In genomic region chr10:117743917-117744316, GRCm38 (mm10) we compare ENCODE assay signal across 13 mouse cellular contexts. TPM values are rescaled to one million over a fixed set of nuclear protein-coding genes. Genes with fewer than 3 reads are reported as not detected.
DNase-seq lines count a peak whose midpoint lies in the region; ATAC-seq and TF ChIP-seq lines count a peak whose summit lies in the region.
"Had no signal": no experiment of that assay in that cellular context is flagged by ENCODE, and none has a peak within 500 bp of the region (broad histone marks: within the 10 kb centered on the region; RNA-seq: fewer than 3 reads in every experiment).

No protein-coding gene starts in this region.

- peaks cover 23% of the 10 kb centered on the region for H3K4me1 ChIP-seq in forebrain, embryonic 13.5 days
- H3K4me1 ChIP-seq in forebrain, embryonic 16.5 days (replicated peaks; ENCODE audit: control insufficient read depth, insufficient read depth, low read length): peaks cover 20% of the 10 kb centered on the region
- H3K4me1 ChIP-seq in lung, embryonic 14.5 days (ENCODE audit: insufficient read depth): 0 out of 2 replicates have a peak, but pooled peaks cover 6% of the 10 kb centered on the region
- H3K4me1 ChIP-seq in limb, embryonic 13.5 days: peaks cover 36% of the 10 kb centered on the region
- H3K4me1 ChIP-seq in neural tube, embryonic 14.5 days (ENCODE audit: control insufficient read depth, insufficient read depth, low read length): peaks cover 20% of the 10 kb centered on the region

- peak overlapping the region; percentile 79 for H3K4me2 ChIP-seq in forebrain, embryonic 13.5 days
- no peak overlapping the region for H3K4me2 ChIP-seq in forebrain, embryonic 16.5 days (ENCODE audit: low read length)
- H3K4me2 ChIP-seq in lung, embryonic 14.5 days: peak overlapping the region; percentile 87
- H3K4me2 ChIP-seq in limb, embryonic 13.5 days (replicated peaks): peak overlapping the region; percentile 69
- H3K4me2 ChIP-seq in neural tube, embryonic 14.5 days (ENCODE audit: low read depth, low read length): peak overlapping the region; percentile 63; the same call in 1 of the 2 replicates

- H3K36me3 ChIP-seq in forebrain, embryonic 13.5 days (ENCODE audit: poor library complexity, severe bottlenecking): peaks cover 21% of the 10 kb centered on the region
- H3K36me3 ChIP-seq in forebrain, embryonic 16.5 days (ENCODE audit: control insufficient read depth, insufficient read depth): peaks cover 12% of the 10 kb centered on the region
- H3K36me3 ChIP-seq in lung, embryonic 14.5 days (ENCODE audit: insufficient read depth): peaks cover 23% of the 10 kb centered on the region
- peaks cover 36% of the 10 kb centered on the region for H3K36me3 ChIP-seq in limb, embryonic 13.5 days
- H3K36me3 ChIP-seq in neural tube, embryonic 14.5 days (ENCODE audit: control insufficient read depth, insufficient read depth, low read length): peaks cover 11% of the 10 kb centered on the region

- ATAC-seq in forebrain, embryonic 13.5 days: no peak
- ATAC-seq in forebrain, embryonic 16.5 days: no peak
- no peak for ATAC-seq in lung, embryonic 14.5 days (ENCODE audit: insufficient read depth)
- 0 out of 2 replicates have a peak, but pooled peaks have one; percentile 18 for ATAC-seq in limb, embryonic 13.5 days (ENCODE audit: low FRiP score, low read depth)
- ATAC-seq in neural tube, embryonic 14.5 days (ENCODE audit: low read depth): no peak
- ATAC-seq: liver, postnatal 0 days had no signal

- no peaks in the 10 kb centered on the region for H3K27me3 ChIP-seq in forebrain, embryonic 13.5 days
- no peaks in the 10 kb centered on the region for H3K27me3 ChIP-seq in forebrain, embryonic 16.5 days (replicated peaks; ENCODE audit: control insufficient read depth, insufficient read depth, low read length)
- H3K27me3 ChIP-seq in lung, embryonic 14.5 days (ENCODE audit: insufficient read depth, low read length): no peaks in the 10 kb centered on the region
- H3K27me3 ChIP-seq in limb, embryonic 13.5 days: no peaks in the 10 kb centered on the region
- no peaks in the 10 kb centered on the region for H3K27me3 ChIP-seq in neural tube, embryonic 14.5 days (ENCODE audit: control insufficient read depth, insufficient read depth, low read length)

- no peak for TF ChIP-seq CTCF in lung, embryonic 14.5 days (IDR thresholded peaks at IDR 0.05; ENCODE audit: low read depth)

- DNase-seq in lung, embryonic 14.5 days: no peak
- DNase-seq in lung, postnatal 14 days: no peak
- no peak for DNase-seq in cerebellum, postnatal 10 days
- no peak for DNase-seq in urinary bladder, adult 18-20 months (ENCODE audit: low spot score in 2 of 2)
- DNase-seq: cerebellum, postnatal 36 days; gastrocnemius, postnatal 25 days; heart, postnatal 4 days; liver, postnatal 0 days had no signal

- no peak overlapping the region for H3K27ac ChIP-seq in forebrain, embryonic 13.5 days
- no peak overlapping the region for H3K27ac ChIP-seq in forebrain, embryonic 16.5 days (ENCODE audit: low read length)
- no peak overlapping the region; the same call in 1 of the 2 replicates for H3K27ac ChIP-seq in lung, embryonic 14.5 days (ENCODE audit: low read depth)
- H3K27ac ChIP-seq in limb, embryonic 13.5 days: peak overlapping the region; percentile 90
- no peak overlapping the region for H3K27ac ChIP-seq in neural tube, embryonic 14.5 days (ENCODE audit: low read depth, low read length)
- H3K27ac ChIP-seq: kidney, postnatal 0 days had no signal

- 0 out of 2 replicates have a peak overlapping the region, but pooled peaks have one; percentile 6 for H3K4me3 ChIP-seq in forebrain, embryonic 13.5 days
- H3K4me3 ChIP-seq in forebrain, embryonic 16.5 days (replicated peaks; ENCODE audit: low read length): no peak overlapping the region
- no peak overlapping the region for H3K4me3 ChIP-seq in lung, embryonic 14.5 days (ENCODE audit: low read depth, low read length)
- peak overlapping the region; percentile 53 for H3K4me3 ChIP-seq in limb, embryonic 13.5 days
- no peak overlapping the region for H3K4me3 ChIP-seq in neural tube, embryonic 14.5 days (ENCODE audit: low read depth, low read length)

- 79% methylated on average over 4 of the region's 4 CpGs for WGBS in forebrain, embryonic 13.5 days
- 77% methylated on average over 4 of the region's 4 CpGs for WGBS in forebrain, embryonic 16.5 days
- WGBS in lung, embryonic 14.5 days: 68% methylated on average over 4 of the region's 4 CpGs
- 57% methylated on average over 4 of the region's 4 CpGs for WGBS in limb, embryonic 13.5 days
- 81% methylated on average over 4 of the region's 4 CpGs for WGBS in neural tube, embryonic 14.5 days

- no peak overlapping the region for H3K9ac ChIP-seq in forebrain, embryonic 13.5 days
- H3K9ac ChIP-seq in forebrain, embryonic 16.5 days (replicated peaks; ENCODE audit: low read depth, low read length): no peak overlapping the region
- no peak overlapping the region for H3K9ac ChIP-seq in lung, embryonic 14.5 days
- H3K9ac ChIP-seq in limb, embryonic 13.5 days: peak overlapping the region; percentile 73
- no peak overlapping the region; the same call in 1 of the 2 replicates for H3K9ac ChIP-seq in neural tube, embryonic 14.5 days (replicated peaks; ENCODE audit: low read depth, low read length)
- H3K9ac ChIP-seq: liver, postnatal 0 days had no signal

- no peaks in the 10 kb centered on the region for H3K9me3 ChIP-seq in forebrain, embryonic 13.5 days (replicated peaks)
- H3K9me3 ChIP-seq in forebrain, embryonic 16.5 days (ENCODE audit: control insufficient read depth, low read length): no peaks in the 10 kb centered on the region
- no peaks in the 10 kb centered on the region for H3K9me3 ChIP-seq in lung, embryonic 14.5 days (ENCODE audit: low read depth, low read length)
- H3K9me3 ChIP-seq in limb, embryonic 13.5 days: no peaks in the 10 kb centered on the region
- H3K9me3 ChIP-seq in neural tube, embryonic 14.5 days (ENCODE audit: control insufficient read depth, low read length): no peaks in the 10 kb centered on the region

RNA-seq across cellular contexts. Expression of gene Slc35e3, which starts 2.2 kb away (rescaled TPM):
- polyA plus RNA-seq in forebrain, embryonic 13.5 days (2015; fragmentation: Nextera tagmentation; extraction: Ambion mirVana): 25.5 and 26.2 TPM in 2 replicates
- polyA plus RNA-seq in forebrain, embryonic 16.5 days (2015; fragmentation: Nextera tagmentation; extraction: Ambion mirVana): 29.0 and 31.8 TPM in 2 replicates
- 16.4 and 16.7 TPM in 2 replicates for polyA plus RNA-seq in lung, embryonic 14.5 days (2014; fragmentation: Nextera tagmentation; extraction: Ambion mirVana)
- 42.4 and 44.3 TPM in 2 replicates for polyA plus RNA-seq in limb, embryonic 13.5 days (2015; fragmentation: Nextera tagmentation; extraction: Ambion mirVana)
- 20.5 and 27.5 TPM in 2 replicates for polyA plus RNA-seq in neural tube, embryonic 14.5 days (2014; fragmentation: Nextera tagmentation; extraction: Ambion mirVana)

RNA-seq across cellular contexts. Expression of gene Mdm2, which starts 33.4 kb away (rescaled TPM):
- polyA plus RNA-seq in forebrain, embryonic 13.5 days (2015; fragmentation: Nextera tagmentation; extraction: Ambion mirVana): 59.3 and 61.8 TPM in 2 replicates
- 65.4 and 71.1 TPM in 2 replicates for polyA plus RNA-seq in forebrain, embryonic 16.5 days (2015; fragmentation: Nextera tagmentation; extraction: Ambion mirVana)
- 49.1 and 50.5 TPM in 2 replicates for polyA plus RNA-seq in lung, embryonic 14.5 days (2014; fragmentation: Nextera tagmentation; extraction: Ambion mirVana)
- 47.3 and 49.5 TPM in 2 replicates for polyA plus RNA-seq in limb, embryonic 13.5 days (2015; fragmentation: Nextera tagmentation; extraction: Ambion mirVana)
- polyA plus RNA-seq in neural tube, embryonic 14.5 days (2014; fragmentation: Nextera tagmentation; extraction: Ambion mirVana): 57.9 and 63.5 TPM in 2 replicates

RNA-seq across cellular contexts. Expression of gene Nup107, which starts 48.6 kb away (rescaled TPM):
- polyA plus RNA-seq in forebrain, embryonic 13.5 days (2015; fragmentation: Nextera tagmentation; extraction: Ambion mirVana): 68.1 and 69.7 TPM in 2 replicates
- 57.9 and 65.5 TPM in 2 replicates for polyA plus RNA-seq in forebrain, embryonic 16.5 days (2015; fragmentation: Nextera tagmentation; extraction: Ambion mirVana)
- 96.3 and 96.6 TPM in 2 replicates for polyA plus RNA-seq in lung, embryonic 14.5 days (2014; fragmentation: Nextera tagmentation; extraction: Ambion mirVana)
- 68.9 and 71.2 TPM in 2 replicates for polyA plus RNA-seq in limb, embryonic 13.5 days (2015; fragmentation: Nextera tagmentation; extraction: Ambion mirVana)
- 34.5 and 41.4 TPM in 2 replicates for polyA plus RNA-seq in neural tube, embryonic 14.5 days (2014; fragmentation: Nextera tagmentation; extraction: Ambion mirVana)

Comparison
In these comparisons a context has a peak if more than half of its experiments do, and no peak if none do; other contexts are left out.
1. H3K4me3 ChIP-seq: peak in forebrain, embryonic 13.5 days (single experiment) and limb, embryonic 13.5 days (single experiment); none in forebrain, embryonic 16.5 days (single experiment), lung, embryonic 14.5 days (single experiment) and neural tube, embryonic 14.5 days (single experiment).